Mouse (Mus musculus) neural tube, embryonic 14.5 days (tissue): Measurements from ENCODE around the gene Olfr341. TPM values are rescaled to one million over a fixed set of nuclear protein-coding genes. Genes with fewer than 3 reads are reported as not detected.

Experiments used
- ATAC-seq: fragments of 200-750 bp; cut with Nextera tagmentation; 2 replicates; pipeline ENCODE4 v1.8.0; 2017; ENCODE audit warnings: low read depth, mild to moderate bottlenecking, moderate TSS enrichment, moderate library complexity
- H3K27ac ChIP-seq: fragments of 300-500 bp; sonication (generic); 2 replicates; pipeline ENCODE4 v1.5.1; 2014; ENCODE audit warnings: low read depth, mild to moderate bottlenecking, control low read depth, low read length, moderate library complexity, mixed read lengths
- H3K27me3 ChIP-seq: fragments of 300-500 bp; sonication (generic); 2 replicates; pipeline ENCODE4 v1.6.1; 2014; ENCODE audit warnings: low read length; ENCODE audit not compliant: control insufficient read depth, insufficient read depth
- H3K36me3 ChIP-seq: fragments of 300-500 bp; sonication (generic); 2 replicates; pipeline ENCODE4 v1.6.1; 2014; ENCODE audit warnings: low read length, mixed read lengths; ENCODE audit not compliant: control insufficient read depth, insufficient read depth
- H3K4me1 ChIP-seq: fragments of 300-500 bp; sonication (generic); 2 replicates; pipeline ENCODE4 v1.6.1; 2014; ENCODE audit warnings: low read length; ENCODE audit not compliant: control insufficient read depth, insufficient read depth
- H3K4me2 ChIP-seq: fragments of 300-500 bp; sonication (generic); 2 replicates; pipeline ENCODE4 v1.6.1; 2014; ENCODE audit warnings: mild to moderate bottlenecking, low read depth, low read length, control low read depth
- H3K4me3 ChIP-seq: fragments of 300-500 bp; sonication (generic); 2 replicates; pipeline ENCODE4 v1.5.1; 2014; ENCODE audit warnings: low read depth, low read length, control low read depth, mixed read lengths
- H3K9ac ChIP-seq: fragments of 300-500 bp; sonication (generic); replicated peaks from 2 replicates; pipeline ENCODE4 v1.6.1; 2014; ENCODE audit warnings: low read depth, mild to moderate bottlenecking, control low read depth, low read length, mixed read lengths
- H3K9me3 ChIP-seq: fragments of 300-500 bp; sonication (generic); 2 replicates; pipeline ENCODE4 v1.6.1; 2016; ENCODE audit warnings: low read length; ENCODE audit not compliant: control insufficient read depth
- WGBS: fragments of 180-500 bp; shearing (Covaris S2); extraction: QIAGEN DNeasy Blood & Tissue Kit; methylation state at CpG from one replicate; pipeline ENCODE4 v1.1.7; 2014; 5-methylcytosine and 5-hydroxymethylcytosine counted together
- polyA plus RNA-seq: library from polyadenylated mRNA; unstranded; fragments of >200 nt; fragmentation: Nextera tagmentation; extraction: Ambion mirVana; gene quantifications from 2 replicates; pipeline ENCODE4 v1.2.1, GENCODE M21; 2014

The Olfr341 gene
- polyA plus RNA-seq: not detected in 2 replicates

DNA sequence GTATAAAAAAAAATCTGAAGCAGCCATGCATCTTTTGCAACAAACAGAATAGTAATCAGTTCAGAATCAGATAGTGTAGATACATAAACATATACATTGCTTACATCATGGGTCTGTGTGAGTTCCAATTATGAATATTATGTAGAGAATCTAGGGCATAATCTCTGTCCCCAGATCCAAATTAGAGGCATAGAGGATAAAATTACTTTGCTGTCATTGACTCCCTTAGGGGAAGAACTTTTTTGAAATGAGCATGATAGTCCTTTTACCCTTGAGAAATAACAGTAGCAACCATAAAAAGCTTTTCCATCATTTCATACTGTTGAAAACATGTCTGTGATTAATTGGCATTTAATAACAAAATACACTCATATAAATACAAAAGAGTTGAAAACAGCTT, at the start of gene Olfr341:
TSS of gene Olfr341 (minus strand) at position 101 of the 400 bp plus-strand sequence.
- Histone ChIP-seq H3K4me2 (no peak within 1 kb of the TSS), H3K9ac (no peak within 1 kb of the TSS), H3K36me3 (no peaks in the 10 kb centered on the region), H3K4me3 (no peak within 1 kb of the TSS), H3K4me1 (no peaks in the 10 kb centered on the region), H3K27me3 (no peaks in the 10 kb centered on the region), H3K27ac (no peak within 1 kb of the TSS), H3K9me3 (0 out of 2 replicates have a peak, but pooled peaks cover 3% of the 10 kb centered on the region)
- no peak for ATAC-seq

GRCm38 (mm10) chr2:36524698-36525097, 42.4 kb upstream of the Olfr341 start, which contains the start of gene Olfr342:
Gene Olfr342, plus strand, starts transcription at chr2:36524998.
- Histone ChIP-seq H3K27me3 (no peaks in the 10 kb centered on the region), H3K36me3 (no peaks in the 10 kb centered on the region), H3K4me2 (no peak within 1 kb of the TSS), H3K27ac (no peak within 1 kb of the TSS), H3K9me3 (no peaks in the 10 kb centered on the region), H3K9ac (no peak within 1 kb of the TSS), H3K4me3 (no peak within 1 kb of the TSS), H3K4me1 (no peaks in the 10 kb centered on the region)
- ATAC-seq: no peak
- WGBS: 70% methylated on average over 3 of the region's 3 CpGs

DNA sequence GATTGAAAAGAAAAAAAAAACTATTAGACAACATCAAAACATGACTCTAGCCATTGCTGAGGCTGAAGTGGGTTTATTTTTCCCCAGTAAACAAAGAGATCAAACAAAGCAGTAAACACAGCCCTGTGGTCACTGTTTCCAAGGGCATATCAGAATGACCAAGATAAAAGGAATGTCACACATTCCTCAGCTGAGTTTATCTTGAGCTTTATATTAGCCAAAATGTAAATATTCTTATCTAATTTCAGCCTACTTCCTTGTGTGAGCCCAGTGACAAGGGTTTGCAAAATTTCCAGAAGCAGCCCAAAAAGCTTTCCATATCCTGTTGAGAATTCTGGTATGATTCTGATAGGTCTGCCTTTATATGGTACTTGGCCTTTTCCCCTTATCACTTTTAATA, 8.6 kb downstream of the Olfr341 start:
- Histone ChIP-seq H3K4me3 (no peak overlapping the region), H3K9me3 (peaks cover 6% of the 10 kb centered on the region; the same call in 1 of the 2 replicates), H3K4me1 (no peaks in the 10 kb centered on the region), H3K36me3 (no peaks in the 10 kb centered on the region), H3K4me2 (no peak overlapping the region), H3K9ac (no peak overlapping the region), H3K27ac (no peak overlapping the region), H3K27me3 (no peaks in the 10 kb centered on the region)
- ATAC-seq: no peak

- 0 out of 2 replicates have a peak, but pooled peaks cover 4% of the 10 kb centered on the region for H3K9me3 ChIP-seq
- H3K4me2 ChIP-seq: no peak within 1 kb of the TSS
- H3K27ac ChIP-seq: no peak within 1 kb of the TSS
- no peaks in the 10 kb centered on the region for H3K36me3 ChIP-seq
- H3K4me1 ChIP-seq: no peaks in the 10 kb centered on the region
- ATAC-seq: no peak
- H3K4me3 ChIP-seq: no peak within 1 kb of the TSS
- 74% methylated on average over 1 of the region's 1 CpGs for WGBS
- no peaks in the 10 kb centered on the region for H3K27me3 ChIP-seq
- H3K9ac ChIP-seq: no peak within 1 kb of the TSS
These were observed 30.0 kb downstream of the Olfr341 start, which contains the start of gene Olfr340 for GRCm38 (mm10) chr2:36452287-36452686. Gene Olfr340, plus strand, starts transcription at chr2:36452587.

Other genes with a start within 250 kb of the Olfr341 start
- gene Olfr338, start 108.9 kb downstream of the Olfr341 start, polyA plus RNA-seq: not detected in 2 replicates
- not detected in 2 replicates for gene Olfr339, start 63.5 kb downstream of the Olfr341 start, polyA plus RNA-seq
- not detected in 2 replicates for gene Olfr340, start 29.9 kb downstream of the Olfr341 start, polyA plus RNA-seq
- gene Olfr342, start 42.5 kb upstream of the Olfr341 start, polyA plus RNA-seq: not detected in 2 replicates
- gene Olfr344, start 84.2 kb upstream of the Olfr341 start, polyA plus RNA-seq: not detected in 2 replicates
- not detected in 2 replicates for gene Olfr345, start 157.6 kb upstream of the Olfr341 start, polyA plus RNA-seq
- not detected in 2 replicates for gene Olfr346, start 203.3 kb upstream of the Olfr341 start, polyA plus RNA-seq
- gene Olfr347, start 249.4 kb upstream of the Olfr341 start, polyA plus RNA-seq: not detected in 2 replicates